Mouse (Mus musculus) heart, adult 2 months (tissue): ENCODE results near the gene Gm1043.

Experiments used
- CTCF ChIP-seq: fragments of 200-600 bp; IDR thresholded peaks from 2 replicates; pipeline ENCODE4 v1.8.1; 2022; ENCODE audit warnings: antibody characterized with exemption, mild to moderate bottlenecking, moderate library complexity
- EP300 ChIP-seq: fragments of 200-500 bp; IDR thresholded peaks from 2 replicates; pipeline ENCODE4 v1.6.1; 2011; ENCODE audit warnings: low read depth, low read length, control low read depth; ENCODE audit not compliant: insufficient read depth

DNA sequence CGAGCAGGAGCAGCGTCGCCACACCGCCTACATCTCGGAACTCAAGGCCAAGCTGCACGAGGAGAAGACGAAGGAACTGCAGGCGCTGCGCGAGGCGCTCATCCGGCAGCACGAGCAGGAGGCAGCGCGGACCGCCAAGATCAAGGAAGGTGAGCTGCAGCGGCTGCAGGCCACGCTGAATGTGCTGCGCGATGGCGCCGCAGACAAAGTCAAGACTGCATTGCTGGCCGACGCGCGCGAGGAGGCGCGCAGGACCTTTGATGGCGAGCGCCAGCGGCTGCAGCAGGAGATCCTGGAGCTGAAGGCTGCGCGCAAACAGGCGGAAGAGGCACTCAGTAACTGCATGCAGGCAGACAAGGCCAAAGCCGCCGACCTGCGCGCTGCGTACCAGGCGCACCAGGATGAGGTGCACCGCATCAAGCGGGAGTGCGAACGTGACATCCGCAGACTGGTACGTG, 6.0 kb downstream of the Gm1043 start:
- no peak for TF ChIP-seq CTCF
- TF ChIP-seq EP300 = no peak
